Mouse (Mus musculus) spleen, adult 2 months (tissue): ENCODE measurements at regions not wholly inside any gene's neighbourhood (a gene's known extent, or its start where the extent isn't known, plus 50 kb on each side); places are given as distances from the start of the nearest gene placed in this dataset.

ENCODE experiments used
- CTCF ChIP-seq: fragments of 200-500 bp; IDR thresholded peaks from 2 replicates; pipeline ENCODE4 v1.5.1; 2011; ENCODE audit warnings: mild to moderate bottlenecking, inconsistent platforms; ENCODE audit not compliant: insufficient read depth, insufficient read length, insufficient replicate concordance; ENCODE audit errors: extremely low read depth
- POLR2A ChIP-seq: fragments of 200-500 bp; IDR thresholded peaks from 2 replicates; pipeline ENCODE4 v1.6.1; 2011; ENCODE audit warnings: low read depth, low read length, inconsistent platforms

- no peak for TF ChIP-seq POLR2A
- no peak for TF ChIP-seq CTCF
These were observed 63.7 kb upstream of the Sipa1l1 start for GRCm38 (mm10) chr12:82105184-82106031.
